Mouse (Mus musculus) left cerebral cortex, postnatal 36 days (tissue): ENCODE measurements around the gene Dydc2. TPM values are rescaled to one million over a fixed set of nuclear protein-coding genes. Genes with fewer than 3 reads are reported as not detected.
"Not testable (repeated sequence)": the region's sequence is repeated elsewhere in the genome, so short reads cannot be mapped to it uniquely, and the experiment has no call there.

ENCODE experiments used
- DNase-seq, 2 experiments: peaks; one replicate each; pipeline ENCODE4 v3.0.0; 2021 to 2022; ENCODE audit warnings: low spot score in 2 of 2, mixed read lengths in 1 of 2
- intact Hi-C: fragments of 180-260 bp; cut with DNase I; formaldehyde crosslinking; loops from one replicate; pipeline ENCODE4 v1.15.1; 2025
- total RNA-seq, 2 experiments: library from RNA; stranded (reverse); gene quantifications; 2 replicates each; pipeline ENCODE4 v1.2.3; 2021

Dydc2 gene
- 1 to 10 TPM in 1 of 2 experiments, not detected in 1; 1.4 TPM for total RNA-seq

GRCm38 (mm10) chr14:41069108-41069507 lies at the start of gene Dydc2:
TSS of gene Dydc2 (minus strand) at chr14:41069208.
- no peak for DNase-seq
- intact Hi-C loops = no loop called here

GRCm38 (mm10) chr14:41116271-41116670 lies 47.3 kb upstream of the Dydc2 start:
- intact Hi-C loops = no loop called here
- DNase-seq = no peak

- no peak for DNase-seq
- intact Hi-C loops = no loop called here
Observed at GRCm38 (mm10) chr14:41112944-41113343, 43.9 kb upstream of the Dydc2 start.

GRCm38 (mm10) chr14:41111031-41111668 lies 42.1 kb upstream of the Dydc2 start:
- DNase-seq = no peak
- intact Hi-C loops = no loop called here

GRCm38 (mm10) chr14:41104853-41105444 lies 35.9 kb upstream of the Dydc2 start, which contains the start of gene Mat1a:
TSS of gene Mat1a (plus strand) at chr14:41105035.
- DNase-seq = no peak
- intact Hi-C loops = no loop called here

- intact Hi-C loops = no loop called here
- no peak for DNase-seq
Observed at GRCm38 (mm10) chr14:41102269-41102668, 33.3 kb upstream of the Dydc2 start.

GRCm38 (mm10) chr14:41101242-41101641 lies 32.2 kb upstream of the Dydc2 start:
- intact Hi-C loops = no loop called here
- no peak for DNase-seq

GRCm38 (mm10) chr14:41100712-41101111 lies 31.7 kb upstream of the Dydc2 start:
- no peak for DNase-seq

GRCm38 (mm10) chr14:41098726-41099125 lies 29.7 kb upstream of the Dydc2 start:
- DNase-seq = no peak

More at GRCm38 (mm10) chr14:41100712-41101111, 31.7 kb upstream of the Dydc2 start:
- intact Hi-C loops = no loop called here

GRCm38 (mm10) chr14:41096296-41096860 lies 27.4 kb upstream of the Dydc2 start:
- no peak for DNase-seq
- intact Hi-C loops = no loop called here

More at GRCm38 (mm10) chr14:41098726-41099125, 29.7 kb upstream of the Dydc2 start:
- intact Hi-C loops = no loop called here

GRCm38 (mm10) chr14:41094114-41094513 lies 25.1 kb upstream of the Dydc2 start:
- intact Hi-C loops = no loop called here

GRCm38 (mm10) chr14:41090777-41091176 lies 21.8 kb upstream of the Dydc2 start:
- intact Hi-C loops = loop anchor here (2.0 kb wide), 1 partner anchor 72 kb away; no protein-coding TSS in a partner anchor

More at GRCm38 (mm10) chr14:41094114-41094513, 25.1 kb upstream of the Dydc2 start:
- no peak for DNase-seq

GRCm38 (mm10) chr14:41087509-41087908 lies 18.5 kb upstream of the Dydc2 start:
- intact Hi-C loops = no loop called here
- no peak for DNase-seq

More at GRCm38 (mm10) chr14:41090777-41091176, 21.8 kb upstream of the Dydc2 start:
- no peak for DNase-seq

- no peak for DNase-seq
- intact Hi-C loops = no loop called here
Observed at GRCm38 (mm10) chr14:41082408-41082807, 13.4 kb upstream of the Dydc2 start.

- intact Hi-C loops = no loop called here
- no peak for DNase-seq
Observed at GRCm38 (mm10) chr14:41072944-41073275, 3.9 kb upstream of the Dydc2 start.

- intact Hi-C loops = no loop called here
- peak; percentile 81 to 83 for DNase-seq
Observed at GRCm38 (mm10) chr14:41072229-41072943, 3.4 kb upstream of the Dydc2 start, which contains the start of gene Dydc1. TSS of gene Dydc1 (plus strand) at chr14:41072911.

GRCm38 (mm10) chr14:41070343-41070742 lies 1.3 kb upstream of the Dydc2 start:
- no peak for DNase-seq
- intact Hi-C loops = no loop called here

- intact Hi-C loops = no loop called here
- no peak for DNase-seq
Observed at GRCm38 (mm10) chr14:41066416-41066815, 2.6 kb downstream of the Dydc2 start.

GRCm38 (mm10) chr14:41065168-41065567 lies 3.8 kb downstream of the Dydc2 start:
- no peak for DNase-seq
- intact Hi-C loops = no loop called here

- intact Hi-C loops, DNase-seq: not testable (repeated sequence)
Observed at GRCm38 (mm10) chr14:41053190-41053589, 15.8 kb downstream of the Dydc2 start.
